Mouse (Mus musculus): ENCODE data around the gene Npm3. TPM values are rescaled to one million over a fixed set of nuclear protein-coding genes. Genes with fewer than 3 reads are reported as not detected.

The Npm3 gene
- polyA plus RNA-seq, 1 experiment: 43.7 TPM

DNA sequence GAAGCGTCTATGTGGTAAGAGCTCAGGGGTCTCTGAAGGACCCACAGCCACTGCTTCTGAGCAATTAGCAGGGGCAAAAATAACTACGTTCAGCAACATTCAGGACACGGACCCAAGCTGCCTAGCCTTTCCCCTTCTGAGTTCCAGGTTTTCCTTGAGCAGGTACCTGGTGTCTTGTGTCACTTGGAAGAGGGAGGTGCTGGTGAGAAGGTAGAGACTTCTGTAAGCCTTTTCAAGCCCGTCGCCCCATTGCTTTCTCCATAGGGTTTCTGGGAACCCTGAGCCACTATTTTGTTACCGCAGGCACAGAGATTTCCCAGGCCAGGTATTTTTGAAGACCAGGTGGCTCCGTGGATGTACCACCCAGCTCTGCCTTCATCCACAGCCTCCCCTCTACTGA, 5.8 kb downstream of the Npm3 start:
- TF ChIP-seq FLI1 (IDR thresholded peaks at IDR 0.05; ENCODE audit: low read length) (no peak), GATA1 (IDR thresholded peaks at IDR 0.05; ENCODE audit: borderline replicate concordance, low read length) (no peak)
- Histone ChIP-seq H3K9me3 (no peaks in the 10 kb centered on the region), H3K36me3 (replicated peaks; ENCODE audit: low read length) (peaks cover 11% of the 10 kb centered on the region), H3K4me3 (replicated peaks) (no peak overlapping the region), H3K4me1 (peaks cover 44% of the 10 kb centered on the region), H3K27me3 (replicated peaks) (peaks cover 74% of the 10 kb centered on the region)

DNA sequence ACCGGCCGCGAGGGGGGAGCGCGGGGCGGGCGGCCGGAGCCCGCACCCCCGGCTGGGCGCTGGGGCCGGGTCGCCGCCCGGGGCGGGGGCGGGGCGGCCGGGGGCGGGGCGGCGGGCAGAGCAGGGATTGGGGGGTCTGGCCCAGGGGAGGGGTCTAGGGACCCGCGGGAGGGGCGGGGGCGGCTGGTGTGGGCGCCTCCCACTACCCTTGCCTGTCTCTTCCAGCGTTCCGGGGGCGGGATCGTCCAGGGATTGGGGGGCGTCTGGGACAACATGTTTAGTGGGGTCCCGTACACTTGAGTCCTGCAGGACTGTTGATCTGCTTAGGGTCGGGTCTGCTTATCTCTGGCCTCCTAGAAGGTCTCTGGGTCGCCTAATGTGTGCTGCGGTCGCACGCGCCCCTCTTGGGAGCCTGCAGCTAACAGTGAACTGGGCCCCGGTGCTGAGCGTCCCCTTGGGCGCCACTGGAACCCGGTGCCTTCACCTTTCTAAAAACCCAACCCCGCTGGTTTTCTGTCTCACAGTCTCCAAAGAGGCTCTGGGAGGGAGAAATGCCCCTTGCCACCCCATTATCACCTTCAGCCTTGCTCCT, 6.3 kb downstream of the Npm3 start:
- Histone ChIP-seq H3K4me1 (peaks cover 39% of the 10 kb centered on the region), H3K9me3 (no peaks in the 10 kb centered on the region), H3K27me3 (replicated peaks) (peaks cover 79% of the 10 kb centered on the region), H3K4me3 (replicated peaks) (no peak overlapping the region), H3K36me3 (replicated peaks; ENCODE audit: low read length) (peaks cover 7% of the 10 kb centered on the region)
- no peak for TF ChIP-seq GATA1 (IDR thresholded peaks at IDR 0.05; ENCODE audit: borderline replicate concordance, low read length)

DNA sequence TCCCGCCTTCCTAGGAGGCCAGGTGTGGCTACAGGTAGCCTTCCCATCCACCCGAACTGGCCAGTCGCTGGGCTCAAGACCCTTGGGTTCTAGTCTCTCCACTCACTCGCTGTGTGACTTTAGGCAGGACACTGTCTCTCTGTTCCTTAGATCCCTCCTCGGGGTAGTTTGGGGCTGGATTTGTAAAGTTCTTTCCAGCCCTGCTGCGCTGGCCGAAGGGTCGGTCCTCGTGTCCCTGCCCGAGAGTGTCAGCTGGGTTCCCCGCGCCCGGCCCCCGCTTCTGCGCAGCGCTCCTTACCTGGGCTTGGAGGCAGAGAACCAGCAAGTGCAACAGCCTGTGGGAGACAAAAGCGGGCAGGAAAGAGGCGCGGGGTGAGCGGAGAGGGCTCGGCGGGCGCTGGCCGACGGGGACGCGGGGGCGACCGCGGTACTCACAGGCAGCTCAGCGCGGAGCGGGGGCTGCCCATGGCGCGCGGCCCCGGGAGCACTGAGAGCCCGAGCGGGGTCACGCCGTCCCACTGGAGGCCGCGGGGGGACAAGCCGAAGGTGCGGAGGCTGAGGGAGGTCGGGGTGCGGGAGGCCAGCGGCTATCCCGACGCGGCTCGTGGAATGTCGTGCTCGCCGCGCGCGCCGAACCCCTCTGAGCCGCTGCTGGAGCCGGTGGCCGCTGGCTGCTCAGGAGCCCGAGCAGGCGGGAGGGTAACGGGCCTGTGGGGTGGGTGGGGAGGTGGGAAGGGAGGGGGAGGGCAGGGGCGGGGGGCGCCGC, 7.0 kb downstream of the Npm3 start, which contains the start of gene Fgf8:
Gene Fgf8 (minus strand): TSS at position 698 of the 766 bp plus-strand sequence.
- Histone ChIP-seq H3K4me3 (replicated peaks) (peak within 1 kb of the TSS; percentile 72), H3K36me3 (replicated peaks; ENCODE audit: low read length) (peaks cover 4% of the 10 kb centered on the region), H3K27me3 (replicated peaks) (peaks cover 86% of the 10 kb centered on the region), H3K9me3 (no peaks in the 10 kb centered on the region), H3K4me1 (peaks cover 36% of the 10 kb centered on the region)
- TF ChIP-seq FLI1 (IDR thresholded peaks at IDR 0.05; ENCODE audit: low read length) (no peak), GATA1 (IDR thresholded peaks at IDR 0.05; ENCODE audit: borderline replicate concordance, low read length) (no peak)

DNA sequence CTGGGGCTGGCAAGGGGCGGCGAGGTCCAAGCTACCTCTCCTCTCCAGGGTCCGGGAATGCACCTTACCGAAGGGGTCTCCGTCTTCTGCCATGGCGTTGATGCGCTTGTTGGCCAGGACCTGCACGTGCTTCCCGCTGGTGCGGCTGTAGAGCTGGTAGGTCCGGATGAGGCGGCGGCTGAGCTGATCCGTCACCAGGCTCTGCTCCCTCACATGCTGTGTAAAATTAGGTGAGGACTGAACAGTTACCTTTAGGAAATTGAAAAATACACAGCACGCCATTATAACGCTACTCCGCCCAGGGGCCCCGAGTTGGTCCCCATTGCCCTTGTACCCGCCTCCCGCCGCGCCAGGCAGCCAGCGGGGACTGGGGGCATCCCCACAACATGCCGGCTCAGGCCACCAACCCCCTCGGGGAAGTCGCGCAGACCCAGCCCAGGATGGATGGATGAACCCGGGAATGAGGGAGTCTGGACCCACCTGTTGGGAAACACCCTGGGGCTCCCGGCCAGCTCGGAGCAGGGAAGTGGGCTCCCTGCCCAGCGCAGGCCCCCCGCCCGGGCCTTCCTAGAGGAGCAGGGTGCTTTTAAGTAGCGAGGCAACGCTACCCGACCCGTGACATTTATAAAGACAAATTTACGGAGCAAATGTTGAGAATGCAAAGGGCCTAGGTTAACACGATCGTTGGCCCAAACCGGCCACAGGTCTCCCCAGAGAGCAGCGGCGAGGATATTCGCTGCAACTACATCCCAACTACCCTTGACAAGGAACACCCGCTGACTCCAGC, 7.8 kb downstream of the Npm3 start:
- H3K27me3 ChIP-seq (replicated peaks): peaks cover 94% of the 10 kb centered on the region

DNA sequence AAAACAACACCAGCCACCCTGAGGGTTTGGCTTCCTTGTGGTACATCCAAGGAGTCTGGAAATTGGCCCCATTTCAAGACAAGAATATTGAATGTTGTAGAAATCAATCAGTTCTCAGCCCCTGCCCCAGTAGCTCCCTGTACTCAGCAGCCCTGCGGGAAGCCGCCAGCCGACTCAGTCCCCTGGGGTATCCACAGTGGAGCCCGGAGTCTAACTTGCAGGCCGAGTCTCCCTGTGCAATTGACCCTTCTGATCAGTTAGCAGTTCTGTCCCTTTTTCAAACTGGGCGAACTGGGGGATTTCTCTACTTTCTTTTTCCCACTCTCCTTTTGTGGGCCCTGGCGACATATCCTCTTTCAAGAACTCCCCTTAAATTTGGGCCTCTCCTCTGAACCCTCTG, 8.6 kb downstream of the Npm3 start:
- H3K9me3 ChIP-seq: no peaks in the 10 kb centered on the region
- H3K36me3 ChIP-seq (replicated peaks; ENCODE audit: low read length): no peaks in the 10 kb centered on the region
- peaks cover 32% of the 10 kb centered on the region for H3K4me1 ChIP-seq
- H3K27me3 ChIP-seq (replicated peaks): peaks cover 97% of the 10 kb centered on the region
- TF ChIP-seq FLI1 (IDR thresholded peaks at IDR 0.05; ENCODE audit: low read length) (no peak), GATA1 (IDR thresholded peaks at IDR 0.05; ENCODE audit: borderline replicate concordance, low read length) (no peak)
- no peak overlapping the region for H3K4me3 ChIP-seq (replicated peaks)

More for the DNA sequence above, 7.8 kb downstream of the Npm3 start:
- H3K4me3 ChIP-seq (replicated peaks): no peak overlapping the region
- TF ChIP-seq FLI1 (IDR thresholded peaks at IDR 0.05; ENCODE audit: low read length): no peak
- TF ChIP-seq GATA1 (IDR thresholded peaks at IDR 0.05; ENCODE audit: borderline replicate concordance, low read length): no peak
- H3K9me3 ChIP-seq: no peaks in the 10 kb centered on the region
- no peaks in the 10 kb centered on the region for H3K36me3 ChIP-seq (replicated peaks; ENCODE audit: low read length)
- peaks cover 39% of the 10 kb centered on the region for H3K4me1 ChIP-seq

DNA sequence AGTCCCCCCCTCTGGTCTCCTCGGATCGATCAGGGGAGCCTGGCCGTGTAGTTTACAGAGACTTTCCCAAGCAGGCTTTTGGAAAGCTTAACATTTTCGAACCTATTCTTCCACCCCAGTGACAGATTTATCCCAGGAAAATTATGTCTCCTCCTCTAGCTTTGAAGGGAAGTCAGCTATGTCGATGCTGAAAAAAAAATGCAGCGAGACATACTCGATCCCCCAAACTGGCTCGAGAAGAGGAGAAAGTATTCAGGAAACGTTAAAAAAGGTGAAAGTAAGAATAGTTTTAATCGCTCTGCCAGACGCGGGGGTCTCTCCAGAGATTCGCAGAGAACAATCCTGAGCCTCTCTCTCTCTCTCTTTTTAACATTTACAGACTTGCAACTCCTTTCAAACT, 9.2 kb downstream of the Npm3 start:
- no peak for TF ChIP-seq GATA1 (IDR thresholded peaks at IDR 0.05; ENCODE audit: borderline replicate concordance, low read length)
- peaks cover 97% of the 10 kb centered on the region for H3K27me3 ChIP-seq (replicated peaks)
- H3K4me1 ChIP-seq: peaks cover 26% of the 10 kb centered on the region
- no peaks in the 10 kb centered on the region for H3K36me3 ChIP-seq (replicated peaks; ENCODE audit: low read length)
- no peaks in the 10 kb centered on the region for H3K9me3 ChIP-seq
- H3K4me3 ChIP-seq (replicated peaks): no peak overlapping the region

DNA sequence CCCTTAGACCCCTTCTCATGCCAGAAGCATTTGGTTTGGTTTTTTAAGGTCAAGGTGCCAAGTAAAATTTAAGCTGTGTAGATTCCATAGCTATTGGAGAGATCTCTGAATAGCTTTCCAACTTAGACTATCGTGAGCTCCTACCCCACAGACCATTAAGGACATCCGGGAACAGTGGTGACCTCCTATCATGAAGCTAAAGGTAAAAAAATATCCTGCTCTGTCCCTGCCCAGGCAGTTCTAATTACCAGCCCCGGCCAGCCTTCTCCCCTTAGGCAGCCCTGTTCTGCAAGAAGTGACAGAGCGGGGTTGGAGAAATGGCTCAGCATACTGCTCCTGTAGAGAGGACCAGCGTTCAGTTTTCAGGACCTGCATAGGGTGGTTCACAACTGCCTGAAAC, 10.9 kb downstream of the Npm3 start:
- no peak overlapping the region for H3K4me3 ChIP-seq (replicated peaks)
- no peaks in the 10 kb centered on the region for H3K36me3 ChIP-seq (replicated peaks; ENCODE audit: low read length)
- no peaks in the 10 kb centered on the region for H3K9me3 ChIP-seq
- TF ChIP-seq FLI1 (IDR thresholded peaks at IDR 0.05; ENCODE audit: low read length) (no peak), GATA1 (IDR thresholded peaks at IDR 0.05; ENCODE audit: borderline replicate concordance, low read length) (no peak)
- peaks cover 98% of the 10 kb centered on the region for H3K27me3 ChIP-seq (replicated peaks)
- peaks cover 26% of the 10 kb centered on the region for H3K4me1 ChIP-seq

DNA sequence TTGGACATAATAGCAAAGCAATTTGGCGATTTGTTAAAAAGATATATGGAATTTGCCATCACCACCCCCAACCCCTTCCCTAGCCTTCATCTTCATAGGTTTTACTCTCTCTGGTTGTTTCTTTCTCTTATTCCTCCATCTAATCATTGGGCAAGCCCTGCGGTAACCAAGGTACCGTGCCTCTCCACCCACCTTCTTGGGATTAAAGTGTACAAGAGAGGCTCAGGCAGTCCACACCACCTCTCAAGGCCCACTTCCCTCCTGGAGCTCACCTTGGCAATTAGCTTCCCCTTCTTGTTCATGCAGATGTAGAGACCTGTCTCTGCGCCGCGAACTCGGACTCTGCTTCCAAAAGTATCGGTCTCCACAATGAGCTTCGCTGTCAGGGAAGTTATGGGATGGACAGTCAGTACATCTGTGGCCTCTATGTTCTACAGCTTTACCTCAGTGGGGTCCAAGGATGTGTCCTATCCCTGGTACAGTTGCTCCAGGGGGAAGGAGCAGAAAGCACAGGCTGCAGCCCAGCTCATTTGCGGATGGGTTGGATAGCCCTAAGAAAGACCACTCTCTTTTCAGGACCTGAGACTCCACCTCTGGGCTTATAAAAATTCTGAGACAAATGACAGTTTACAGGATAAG, 11.4 kb downstream of the Npm3 start:
- Histone ChIP-seq H3K9me3 (no peaks in the 10 kb centered on the region), H3K36me3 (replicated peaks; ENCODE audit: low read length) (no peaks in the 10 kb centered on the region), H3K4me3 (replicated peaks) (no peak overlapping the region), H3K27me3 (replicated peaks) (peaks cover 97% of the 10 kb centered on the region), H3K4me1 (peaks cover 26% of the 10 kb centered on the region)
- TF ChIP-seq FLI1 (IDR thresholded peaks at IDR 0.05; ENCODE audit: low read length): no peak
- TF ChIP-seq GATA1 (IDR thresholded peaks at IDR 0.05; ENCODE audit: borderline replicate concordance, low read length): no peak

DNA sequence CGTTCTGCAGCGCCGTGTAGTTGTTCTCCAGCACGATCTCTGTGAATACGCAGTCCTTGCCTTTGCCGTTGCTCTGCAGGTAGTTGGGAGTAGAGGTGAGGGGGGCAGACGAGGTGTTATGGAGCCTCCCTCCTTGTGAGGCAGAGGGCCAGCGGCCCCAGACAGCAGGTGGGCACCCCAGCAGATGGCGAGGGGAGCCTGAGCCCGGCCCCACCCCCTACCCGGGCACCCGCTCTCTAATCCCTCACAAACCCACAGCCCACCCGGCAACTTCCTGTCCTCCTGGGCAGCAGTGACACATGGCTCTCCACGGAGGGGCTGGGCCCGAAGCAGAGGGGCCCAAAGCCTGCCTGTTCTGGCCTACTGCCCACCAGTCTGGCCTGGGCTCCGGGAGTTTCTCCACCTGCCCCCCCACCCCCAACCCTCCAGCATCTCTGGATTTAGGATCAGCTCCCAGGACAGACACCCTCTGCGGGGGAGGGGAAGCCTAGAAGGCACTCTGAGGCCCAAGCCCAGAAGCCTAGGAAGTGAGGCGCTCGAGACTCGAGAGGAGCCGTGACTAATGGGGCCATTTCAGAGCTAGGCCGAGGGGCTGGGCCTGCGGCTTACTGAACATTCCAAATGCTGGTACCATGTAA, 12.1 kb downstream of the Npm3 start:
- no peaks in the 10 kb centered on the region for H3K36me3 ChIP-seq (replicated peaks; ENCODE audit: low read length)
- peaks cover 23% of the 10 kb centered on the region for H3K4me1 ChIP-seq
- no peaks in the 10 kb centered on the region for H3K9me3 ChIP-seq
- TF ChIP-seq FLI1 (IDR thresholded peaks at IDR 0.05; ENCODE audit: low read length) (no peak), GATA1 (IDR thresholded peaks at IDR 0.05; ENCODE audit: borderline replicate concordance, low read length) (no peak)
- peaks cover 98% of the 10 kb centered on the region for H3K27me3 ChIP-seq (replicated peaks)
- H3K4me3 ChIP-seq (replicated peaks): peak overlapping the region; percentile 74

Measured in megakaryocyte, embryonic 14.5 days (primary cell).